Mouse (Mus musculus) forebrain, embryonic 12.5 days (tissue): ENCODE measurements around the gene Cfap298. TPM values are rescaled to one million over a fixed set of nuclear protein-coding genes. Genes with fewer than 3 reads are reported as not detected.

Experiments
- ATAC-seq: fragments of 200-750 bp; cut with Nextera tagmentation; 2 replicates; pipeline ENCODE4 v1.8.0; 2017; ENCODE audit warnings: moderate TSS enrichment; ENCODE audit not compliant: low FRiP score
- H3K27ac ChIP-seq: fragments of 300-500 bp; sonication (generic); 2 replicates; pipeline ENCODE4 v1.5.1; 2016; ENCODE audit warnings: mild to moderate bottlenecking
- H3K27me3 ChIP-seq: fragments of 300-500 bp; sonication (generic); 2 replicates; pipeline ENCODE4 v1.6.1; 2016; ENCODE audit warnings: mild to moderate bottlenecking
- H3K36me3 ChIP-seq: fragments of 300-500 bp; sonication (generic); replicated peaks from 2 replicates; pipeline ENCODE4 v1.6.1; 2016; ENCODE audit warnings: mild to moderate bottlenecking
- H3K4me1 ChIP-seq: fragments of 300-500 bp; sonication (generic); 2 replicates; pipeline ENCODE4 v1.6.1; 2016
- H3K4me2 ChIP-seq: fragments of 300-500 bp; sonication (generic); 2 replicates; pipeline ENCODE4 v1.6.1; 2016; ENCODE audit warnings: mild to moderate bottlenecking, moderate library complexity
- H3K4me3 ChIP-seq: fragments of 300-500 bp; sonication (generic); replicated peaks from 2 replicates; pipeline ENCODE4 v1.5.1; 2016; ENCODE audit warnings: mild to moderate bottlenecking
- H3K9ac ChIP-seq: fragments of 300-500 bp; sonication (generic); 2 replicates; pipeline ENCODE4 v1.6.1; 2016; ENCODE audit warnings: mild to moderate bottlenecking
- H3K9me3 ChIP-seq: fragments of 300-500 bp; sonication (generic); 2 replicates; pipeline ENCODE4 v1.6.1; 2016
- WGBS: fragments of 180-500 bp; shearing (Covaris S2); methylation state at CpG from one replicate; pipeline ENCODE4 v1.1.7; 2016; 5-methylcytosine and 5-hydroxymethylcytosine counted together
- microRNA-seq: library from miRNA; unstranded; fragments of <30 nt; microRNA quantifications from one replicate; pipeline ENCODE4, GENCODE M21; 2017
- polyA plus RNA-seq: library from polyadenylated mRNA; unstranded; fragments of >200 nt; fragmentation: Nextera tagmentation; extraction: Ambion mirVana; gene quantifications from 2 replicates; pipeline ENCODE4 v1.2.1, GENCODE M21; 2016

Cfap298 gene
- polyA plus RNA-seq, 1 experiment from 2014 or later, result 49.6 TPM

DNA sequence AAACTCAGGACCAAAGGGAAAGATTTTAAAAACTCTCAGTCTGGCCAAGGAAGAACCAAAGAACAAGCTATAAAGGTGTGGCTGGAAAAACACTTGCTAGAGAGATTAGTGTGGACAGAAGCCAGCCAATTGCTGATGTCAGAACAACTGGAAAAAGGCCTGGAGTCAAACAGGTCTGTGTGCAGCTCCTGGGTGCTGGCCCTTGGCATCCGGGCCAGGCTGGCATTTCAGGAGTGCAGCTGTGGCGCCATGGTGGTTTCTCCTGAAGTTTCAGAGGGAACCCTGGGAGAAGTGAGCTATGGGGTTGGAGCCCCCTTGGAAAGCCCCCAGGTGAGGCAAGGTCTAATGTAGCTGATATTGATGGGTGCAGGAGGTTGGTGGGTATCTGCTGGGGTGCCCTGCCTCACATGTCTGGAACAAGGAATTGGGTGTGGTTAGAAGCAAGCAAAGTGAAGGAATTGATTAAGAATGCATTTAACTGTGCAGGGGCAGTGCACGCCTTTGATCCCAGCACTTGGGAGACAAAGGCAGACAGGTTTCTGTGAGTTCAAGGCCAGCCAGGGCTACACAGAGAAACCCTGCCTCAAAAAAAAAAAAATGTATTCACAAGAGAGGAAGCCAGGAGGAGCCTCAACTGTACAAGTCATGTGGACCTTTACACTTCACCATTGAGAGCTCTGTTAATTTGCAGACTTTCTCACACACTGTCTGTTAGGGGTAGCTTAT is 56.6 kb downstream of the Cfap298 start:
- no peak overlapping the region for H3K4me3 ChIP-seq
- no peak overlapping the region for H3K4me2 ChIP-seq
- peaks cover 2% of the 10 kb centered on the region; the same call in 1 of the 2 replicates for H3K4me1 ChIP-seq
- no peaks in the 10 kb centered on the region for H3K36me3 ChIP-seq
- H3K27me3 ChIP-seq, result no peaks in the 10 kb centered on the region
- no peak overlapping the region for H3K27ac ChIP-seq
- WGBS, result 88% methylated on average over 3 of the region's 3 CpGs
- H3K9ac ChIP-seq, result no peak overlapping the region
- no peaks in the 10 kb centered on the region; the same call in 1 of the 2 replicates for H3K9me3 ChIP-seq
- ATAC-seq, result no peak

Small RNA genes within 50 kb of the gene (microRNA-seq; reads per million reads assigned to microRNA genes)
- not detected for gene Gm22933

Other genes with a start within 250 kb of the Cfap298 start
- 80.1 and 82.0 TPM in 2 replicates for gene Mis18a, start 207.7 kb downstream of the Cfap298 start, polyA plus RNA-seq
- not detected in 2 replicates for gene Mrap, start 196.9 kb downstream of the Cfap298 start, polyA plus RNA-seq
- 13.6 and 13.9 TPM in 2 replicates for gene Urb1, start 124.7 kb downstream of the Cfap298 start, polyA plus RNA-seq
- gene Eva1c, start 108.4 kb downstream of the Cfap298 start, polyA plus RNA-seq, result 2.6 and 3.6 TPM in 2 replicates
- gene Synj1, start 76.2 kb upstream of the Cfap298 start, polyA plus RNA-seq, result 25.2 and 26.6 TPM in 2 replicates
- gene Paxbp1, start 109.4 kb upstream of the Cfap298 start, polyA plus RNA-seq, result 105 TPM in 2 replicates
- 0.43 TPM in 1 of 2 replicates, not detected in the other for gene 4932438H23Rik, start 160.0 kb upstream of the Cfap298 start, polyA plus RNA-seq